Mouse (Mus musculus) C2C12 (cell line): ENCODE measurements around the gene Rph3a. TPM values are rescaled to one million over a fixed set of nuclear protein-coding genes. Genes with fewer than 3 reads are reported as not detected.

Source experiments
- H3K27me3 ChIP-seq: one replicate; pipeline ENCODE4 v1.6.1; 2011; ENCODE audit not compliant: control insufficient read depth, insufficient read depth, insufficient read length
- H3K36me3 ChIP-seq: one replicate; pipeline ENCODE4 v1.6.1; 2011; ENCODE audit not compliant: control insufficient read depth, insufficient read depth
- H3K4me3 ChIP-seq: one replicate; pipeline ENCODE4 v1.5.1; 2011; ENCODE audit warnings: mild to moderate bottlenecking, control low read depth; ENCODE audit not compliant: poor library complexity, insufficient read depth, severe bottlenecking
- H3K79me2 ChIP-seq: one replicate; pipeline ENCODE4 v1.6.1; 2011; ENCODE audit not compliant: control insufficient read depth, insufficient read depth
- H3K79me3 ChIP-seq: one replicate; pipeline ENCODE4 v1.6.1; 2011; ENCODE audit warnings: low read depth, control low read depth
- H3ac ChIP-seq: one replicate; pipeline ENCODE3; 2011; ENCODE audit warnings: low read depth; ENCODE audit not compliant: control insufficient read depth, insufficient read length
- CEBPB ChIP-seq: IDR thresholded peaks from one replicate; pipeline ENCODE4 v1.6.1; 2011; ENCODE audit warnings: low read depth, mild to moderate bottlenecking, control low read depth, moderate library complexity
- CTCF ChIP-seq: IDR thresholded peaks from one replicate; pipeline ENCODE4 v1.5.1; 2011; ENCODE audit not compliant: control insufficient read depth, insufficient read depth, insufficient read length
- FOSL1 ChIP-seq: IDR thresholded peaks from one replicate; pipeline ENCODE4 v1.8.0; 2011; ENCODE audit warnings: mild to moderate bottlenecking, low read length; ENCODE audit not compliant: poor library complexity, insufficient read depth, severe bottlenecking
- MAX ChIP-seq: IDR thresholded peaks from one replicate; pipeline ENCODE4 v1.6.1; 2011; ENCODE audit warnings: mild to moderate bottlenecking, control low read depth
- MYOD1 ChIP-seq: IDR thresholded peaks from one replicate; pipeline ENCODE4 v1.6.1; 2011; ENCODE audit warnings: low read depth; ENCODE audit not compliant: control insufficient read depth, insufficient read length
- MYOG ChIP-seq: IDR thresholded peaks from one replicate; pipeline ENCODE4 v1.6.1; 2011; ENCODE audit not compliant: control insufficient read depth, insufficient read length; ENCODE audit errors: extremely low read depth
- USF1 ChIP-seq: IDR thresholded peaks from one replicate; pipeline ENCODE4 v1.6.1; 2011; ENCODE audit warnings: low read depth, mild to moderate bottlenecking, control low read depth, moderate library complexity
- polyA plus RNA-seq: library from polyadenylated mRNA; unstranded; fragments of >200 nt; fragmentation: generic; extraction: Trizol; gene quantifications from one replicate; pipeline ENCODE4 v1.2.1, GENCODE M21; 2012; ENCODE audit warnings: missing spikeins

Rph3a gene
- polyA plus RNA-seq, 1 experiment: not detected

DNA sequence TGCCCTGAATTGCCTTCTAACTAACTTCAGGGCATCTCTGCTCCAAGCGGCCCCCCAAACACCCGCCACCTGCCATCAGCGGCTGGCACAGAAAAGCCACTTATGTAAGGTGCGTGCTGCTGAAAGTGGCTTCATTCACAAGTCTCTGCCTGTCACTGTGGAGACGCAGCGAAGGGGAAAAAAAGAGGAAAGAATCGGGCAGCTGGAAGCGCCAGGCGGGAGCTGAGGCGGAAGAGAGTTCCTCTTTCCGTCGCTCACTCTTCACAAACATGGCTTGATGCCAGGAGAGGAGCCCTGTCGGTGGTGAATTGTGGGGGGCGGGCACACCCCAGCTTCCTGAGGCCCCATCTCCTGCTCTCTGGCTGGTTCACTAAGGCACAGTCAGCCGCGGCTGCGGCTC, 6.1 kb downstream of the Rph3a start:
- H3K4me3 ChIP-seq: no peak overlapping the region

GRCm38 (mm10) chr5:120999573-120999972, 10.3 kb downstream of the Rph3a start:
- no peaks in the 10 kb centered on the region for H3K79me3 ChIP-seq
- TF ChIP-seq FOSL1: no peak
- no peak for TF ChIP-seq MYOD1
- TF ChIP-seq CEBPB: no peak
- no peak for TF ChIP-seq MAX
- no peaks in the 10 kb centered on the region for H3K36me3 ChIP-seq
- no peak overlapping the region for H3K4me3 ChIP-seq
- H3ac ChIP-seq: no peak overlapping the region
- H3K27me3 ChIP-seq: peaks cover 17% of the 10 kb centered on the region
- no peaks in the 10 kb centered on the region for H3K79me2 ChIP-seq

More for the DNA sequence above, 6.1 kb downstream of the Rph3a start:
- TF ChIP-seq MYOD1: no peak
- no peak for TF ChIP-seq CTCF
- no peak for TF ChIP-seq USF1
- TF ChIP-seq MYOG: no peak
- TF ChIP-seq MAX: no peak
- TF ChIP-seq CEBPB: no peak
- no peak for TF ChIP-seq FOSL1
- H3K79me2 ChIP-seq: no peaks in the 10 kb centered on the region
- peaks cover 17% of the 10 kb centered on the region for H3K27me3 ChIP-seq
- no peaks in the 10 kb centered on the region for H3K36me3 ChIP-seq
- no peaks in the 10 kb centered on the region for H3K79me3 ChIP-seq
- no peak overlapping the region for H3ac ChIP-seq

- no peaks in the 10 kb centered on the region for H3K79me2 ChIP-seq
- no peaks in the 10 kb centered on the region for H3K79me3 ChIP-seq
- TF ChIP-seq FOSL1 (no peak), CEBPB (no peak), USF1 (peak; percentile 47), MYOD1 (no peak), CTCF (no peak), MAX (no peak)
- no peaks in the 10 kb centered on the region for H3K36me3 ChIP-seq
- H3K27me3 ChIP-seq: no peaks in the 10 kb centered on the region
- H3ac ChIP-seq: no peak overlapping the region
- H3K4me3 ChIP-seq: no peak overlapping the region
These were observed 21.5 kb downstream of the Rph3a start for GRCm38 (mm10) chr5:120988373-120988772.

GRCm38 (mm10) chr5:120983029-120983428, 26.9 kb downstream of the Rph3a start:
- Histone ChIP-seq H3K27me3 (no peaks in the 10 kb centered on the region), H3K79me3 (no peaks in the 10 kb centered on the region), H3K79me2 (no peaks in the 10 kb centered on the region), H3K4me3 (no peak overlapping the region), H3ac (no peak overlapping the region), H3K36me3 (no peaks in the 10 kb centered on the region)
- no peak for TF ChIP-seq MAX
- no peak for TF ChIP-seq CTCF
- no peak for TF ChIP-seq FOSL1
- TF ChIP-seq MYOD1: no peak
- no peak for TF ChIP-seq USF1
- TF ChIP-seq MYOG: no peak
- TF ChIP-seq CEBPB: no peak

- no peak for TF ChIP-seq CEBPB
- no peak for TF ChIP-seq CTCF
- TF ChIP-seq MYOG: no peak
- no peak for TF ChIP-seq USF1
- TF ChIP-seq FOSL1: no peak
- no peak for TF ChIP-seq MAX
- TF ChIP-seq MYOD1: no peak
- Histone ChIP-seq H3K4me3 (no peak overlapping the region), H3K27me3 (no peaks in the 10 kb centered on the region), H3K79me3 (no peaks in the 10 kb centered on the region), H3K79me2 (no peaks in the 10 kb centered on the region), H3ac (no peak overlapping the region), H3K36me3 (no peaks in the 10 kb centered on the region)
These were observed 28.7 kb downstream of the Rph3a start for GRCm38 (mm10) chr5:120981211-120981610.

DNA sequence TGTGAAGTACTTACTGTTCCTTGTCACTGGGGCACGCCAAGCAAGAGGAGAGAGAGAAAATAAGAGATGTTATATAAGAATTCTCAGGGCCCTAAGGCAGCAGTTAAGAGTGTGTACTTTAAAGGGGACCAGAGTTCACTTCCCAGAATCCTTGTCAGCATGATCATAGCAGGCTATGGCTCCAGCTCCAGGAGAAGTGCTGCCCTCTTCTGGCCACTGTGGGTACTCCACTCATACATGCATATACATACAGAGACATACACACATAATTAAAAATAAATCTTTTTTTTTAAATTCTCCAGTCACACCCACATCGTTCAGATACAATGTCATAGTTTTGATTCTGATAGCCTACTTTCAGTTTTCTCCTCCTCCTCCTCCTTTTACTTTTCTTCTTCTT, 29.8 kb downstream of the Rph3a start:
- no peak for TF ChIP-seq FOSL1
- no peak for TF ChIP-seq CEBPB
- TF ChIP-seq MYOG: no peak
- TF ChIP-seq USF1: no peak
- TF ChIP-seq MAX: no peak
- TF ChIP-seq CTCF: no peak
- no peak for TF ChIP-seq MYOD1
- no peak overlapping the region for H3K4me3 ChIP-seq
- no peaks in the 10 kb centered on the region for H3K79me2 ChIP-seq
- H3K79me3 ChIP-seq: no peaks in the 10 kb centered on the region
- H3ac ChIP-seq: no peak overlapping the region
- H3K36me3 ChIP-seq: no peaks in the 10 kb centered on the region
- no peaks in the 10 kb centered on the region for H3K27me3 ChIP-seq
